Mouse (Mus musculus): ENCODE measurements around the gene Sf1.

Gene Sf1

GRCm38 (mm10) chr19:6423241-6423640 lies 59.8 kb downstream of the Sf1 start:
- DNase-seq, result no peak

DNA sequence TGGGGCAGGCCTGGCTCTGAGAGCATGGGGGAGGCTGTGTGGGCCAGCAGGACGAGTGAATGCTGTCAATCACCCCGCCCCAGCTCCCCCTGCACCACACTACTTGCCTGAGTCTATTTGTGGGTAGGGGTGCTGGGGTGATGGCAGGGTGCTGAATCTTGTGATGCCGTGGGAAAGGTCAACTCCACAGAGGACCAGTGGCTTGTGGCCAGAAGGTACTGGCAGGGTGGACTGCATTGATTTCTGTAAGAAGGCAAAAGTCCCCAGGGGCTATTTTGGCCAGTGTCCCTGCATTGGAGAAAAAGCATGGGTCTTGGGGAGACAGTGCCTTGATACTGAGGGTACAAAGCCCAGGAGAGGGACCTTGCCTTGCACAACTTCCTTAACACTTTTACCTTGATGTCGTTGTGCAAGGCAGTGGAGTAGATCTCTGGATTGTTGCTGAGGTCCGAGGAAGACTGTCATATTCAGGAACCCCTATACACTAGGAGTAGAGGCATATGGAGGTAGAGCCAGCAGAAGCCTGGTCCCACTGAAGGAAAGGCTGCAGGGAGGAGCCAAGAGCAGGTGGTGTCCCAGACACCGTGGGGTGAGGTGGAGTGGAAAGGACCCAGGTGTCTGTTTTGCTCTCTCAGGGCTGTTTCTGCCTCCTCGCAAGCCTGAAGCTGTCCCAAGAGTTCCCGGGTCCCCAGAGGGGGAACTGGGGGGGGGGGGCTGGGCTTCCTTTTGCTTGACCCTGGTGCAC lies 60.8 kb downstream of the Sf1 start:
- no peak for DNase-seq

DNA sequence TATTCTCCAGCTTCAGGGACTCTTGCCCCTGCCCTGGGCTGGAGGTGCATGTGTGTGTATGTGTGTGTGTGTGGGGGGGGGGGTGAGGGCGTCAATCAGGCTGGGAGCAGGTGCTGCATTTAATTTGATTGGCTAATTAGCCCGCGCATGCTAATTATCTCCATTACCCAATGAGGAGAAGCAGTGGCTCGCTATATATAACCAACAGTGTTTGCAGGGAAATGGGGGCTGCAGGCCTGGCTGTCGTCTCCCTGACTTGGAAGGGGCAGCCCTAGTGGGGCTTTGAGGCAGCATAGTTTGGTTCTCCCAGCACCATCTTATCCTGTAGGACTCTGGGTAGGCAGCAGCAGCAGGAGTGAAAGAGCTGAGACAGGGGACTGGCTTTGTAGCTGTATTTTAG lies 62.1 kb downstream of the Sf1 start:
- DNase-seq, result no peak

- DNase-seq, result peak; percentile 65 to 67
These were observed 63.4 kb downstream of the Sf1 start for GRCm38 (mm10) chr19:6426703-6427500.
